Mouse (Mus musculus) frontal cortex, postnatal 14 days (tissue): ENCODE data around the gene Cabp4.
"Not testable (repeated sequence)": the region's sequence is repeated elsewhere in the genome, so short reads cannot be mapped to it uniquely, and the experiment has no call there.

Experiments used
- DNase-seq, 2 experiments: peaks; one replicate each; pipeline ENCODE4 v3.0.0; 2022; ENCODE audit warnings: low spot score in 2 of 2

The Cabp4 gene

GRCm38 (mm10) chr19:4147782-4148490, 4.1 kb upstream of the Cabp4 start:
- DNase-seq = no peak

- no peak for DNase-seq
These were observed 3.2 kb upstream of the Cabp4 start for GRCm38 (mm10) chr19:4147022-4147405.

- DNase-seq = no peak
These were observed 2.7 kb upstream of the Cabp4 start for GRCm38 (mm10) chr19:4146366-4147021.

- DNase-seq = no peak
These were observed 2.1 kb upstream of the Cabp4 start for GRCm38 (mm10) chr19:4145936-4146335.

- no peak for DNase-seq
These were observed 991 bp upstream of the Cabp4 start for GRCm38 (mm10) chr19:4144550-4145498.

- DNase-seq = no peak
These were observed 1.2 kb downstream of the Cabp4 start for GRCm38 (mm10) chr19:4142416-4143173.

- DNase-seq = no peak
These were observed 3.7 kb downstream of the Cabp4 start for GRCm38 (mm10) chr19:4140147-4140546.

- DNase-seq = no peak
These were observed 4.4 kb downstream of the Cabp4 start, which contains the start of gene Gpr152 for GRCm38 (mm10) chr19:4139446-4139845. TSS of gene Gpr152 (plus strand) at chr19:4139787.

GRCm38 (mm10) chr19:4137913-4138312, 5.9 kb downstream of the Cabp4 start:
- no peak for DNase-seq

- no peak for DNase-seq
These were observed 7.4 kb downstream of the Cabp4 start for GRCm38 (mm10) chr19:4136463-4136862.

GRCm38 (mm10) chr19:4135963-4136345, 7.9 kb downstream of the Cabp4 start:
- not testable (repeated sequence) for DNase-seq

- DNase-seq = not testable (repeated sequence)
These were observed 8.4 kb downstream of the Cabp4 start for GRCm38 (mm10) chr19:4135229-4135962.

GRCm38 (mm10) chr19:4134354-4134753, 9.5 kb downstream of the Cabp4 start:
- DNase-seq = no peak

GRCm38 (mm10) chr19:4131768-4132167, 12.1 kb downstream of the Cabp4 start:
- DNase-seq = no peak

- no peak for DNase-seq
These were observed 12.8 kb downstream of the Cabp4 start for GRCm38 (mm10) chr19:4131075-4131474.

- no peak for DNase-seq
These were observed 13.7 kb downstream of the Cabp4 start for GRCm38 (mm10) chr19:4130106-4130505.

- no peak for DNase-seq
These were observed 14.4 kb downstream of the Cabp4 start for GRCm38 (mm10) chr19:4129462-4129861.

GRCm38 (mm10) chr19:4126759-4127495, 16.9 kb downstream of the Cabp4 start:
- DNase-seq = no peak

GRCm38 (mm10) chr19:4125741-4126696, 17.8 kb downstream of the Cabp4 start, which contains the start of gene Aip:
TSS of gene Aip (minus strand) at chr19:4125858.
- DNase-seq = peak; percentile 95 to 97
